Mouse (Mus musculus): ENCODE data around the gene Foxj1. TPM values are rescaled to one million over a fixed set of nuclear protein-coding genes. Genes with fewer than 3 reads are reported as not detected.

Gene Foxj1
- total RNA-seq (2023): 1.3 to 2.1 TPM (median 1.5 TPM) in 4 replicates

DNA sequence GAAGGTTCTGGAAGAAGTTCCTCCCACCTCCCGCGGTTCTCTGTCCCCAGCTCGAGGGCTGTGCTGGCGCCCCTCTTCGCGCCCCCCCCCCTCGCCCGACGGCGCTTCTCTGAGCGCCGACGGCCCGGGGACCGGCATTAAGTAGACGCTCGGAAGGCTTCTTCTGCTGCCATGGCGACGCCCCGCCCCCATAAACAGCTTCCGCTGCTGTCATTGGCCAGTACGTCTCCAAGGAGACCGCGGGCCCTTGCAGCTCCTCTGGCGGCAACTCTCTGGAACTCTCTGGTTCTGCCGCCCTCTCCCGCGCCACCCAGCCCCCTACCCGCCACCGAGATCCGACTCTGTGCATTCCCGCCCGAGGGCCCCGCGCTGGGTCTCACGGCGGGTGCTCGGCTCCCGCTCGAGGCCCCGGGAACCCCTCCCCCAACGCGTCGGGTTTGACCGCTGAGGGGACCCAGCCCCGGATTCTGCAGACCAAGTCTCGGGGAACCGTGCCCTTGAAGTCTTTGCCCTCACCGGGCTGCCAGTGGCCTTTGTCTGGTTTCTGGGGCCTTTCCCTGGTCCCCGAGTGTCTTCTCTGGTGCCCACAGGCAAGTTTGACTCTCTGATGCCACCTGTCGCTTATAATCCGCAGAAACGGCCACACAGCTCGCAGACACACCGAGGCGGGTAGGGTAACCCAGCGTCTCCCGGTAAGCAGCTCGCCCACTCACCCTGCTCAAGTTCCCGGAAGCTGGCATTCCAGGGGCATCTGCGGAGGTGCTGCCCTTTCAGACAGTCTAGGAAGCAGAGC is at the start of gene Foxj1:
Gene Foxj1, minus strand, starts transcription at position 156 of the 793 bp plus-strand sequence.

GRCm38 (mm10) chr11:116307019-116307725 is 28.0 kb downstream of the Foxj1 start, which contains the start of gene Exoc7:
Gene Exoc7, minus strand, starts transcription at chr11:116307233.

DNA sequence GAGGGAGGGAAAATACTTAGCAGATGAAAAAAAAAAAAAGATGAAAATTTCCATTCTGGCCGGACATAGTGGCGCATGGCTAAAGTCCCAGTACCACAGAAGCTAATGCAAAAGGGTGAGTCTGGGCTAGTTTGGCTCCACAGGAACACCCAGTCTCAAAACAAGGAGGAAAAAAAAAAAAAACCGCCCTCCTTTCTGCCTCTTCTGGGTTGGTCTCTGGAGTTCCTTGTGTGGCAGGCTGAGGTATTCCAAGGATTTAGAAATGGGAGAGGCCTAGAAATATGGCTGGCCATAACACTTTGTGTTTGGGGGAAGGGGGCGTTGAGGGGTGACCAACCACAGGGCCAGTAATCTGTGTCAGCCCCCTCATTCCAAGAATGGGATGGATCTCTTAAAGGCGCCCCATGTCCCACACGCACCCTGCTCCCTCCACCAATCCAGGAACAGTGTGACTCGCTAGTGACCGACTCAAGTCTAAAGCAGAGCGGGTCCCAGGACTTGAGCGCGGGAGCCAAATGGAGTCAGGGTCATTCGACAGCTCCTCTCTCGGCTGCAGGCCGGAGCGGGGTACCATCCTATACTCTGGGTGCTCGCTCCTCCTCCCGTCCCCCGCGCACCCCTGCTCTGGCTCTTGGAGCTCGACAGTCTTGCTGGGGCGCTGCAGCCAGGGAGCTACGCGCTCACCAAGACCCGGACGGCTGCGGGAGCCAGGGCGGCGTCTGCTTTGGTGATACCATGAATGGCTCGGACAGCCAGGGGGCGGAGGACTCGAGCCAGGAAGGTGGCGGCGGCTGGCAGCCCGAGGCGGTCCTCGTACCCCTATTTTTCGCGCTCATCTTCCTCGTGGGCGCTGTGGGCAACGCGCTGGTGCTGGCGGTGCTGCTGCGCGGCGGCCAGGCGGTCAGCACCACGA is 54.2 kb downstream of the Foxj1 start, which contains the start of gene Galr2:
Gene Galr2, plus strand, starts transcription at position 189 of the 913 bp plus-strand sequence.

Other genes starting within 250 kb of the Foxj1 start
- gene Wbp2, start 248.4 kb downstream of the Foxj1 start, total RNA-seq (2023): 281 to 313 TPM (median 301 TPM) in 4 replicates
- 0.36 to 2.8 TPM (median 0.91 TPM) in 4 replicates for gene Trim47, start 208.2 kb downstream of the Foxj1 start, total RNA-seq (2023)
- gene Trim65, start 204.3 kb downstream of the Foxj1 start, total RNA-seq (2023): 34.0 to 37.5 TPM (median 35.3 TPM) in 4 replicates
- gene Mrpl38, start 196.5 kb downstream of the Foxj1 start, total RNA-seq (2023): 55.2 to 60.4 TPM (median 56.1 TPM) in 4 replicates
- 34.0 to 40.7 TPM (median 37.1 TPM) in 4 replicates for gene Fbf1, start 167.2 kb downstream of the Foxj1 start, total RNA-seq (2023)
- 44.4 to 61.0 TPM (median 49.8 TPM) in 4 replicates for gene Ten1, start 136.5 kb downstream of the Foxj1 start, total RNA-seq (2023)
- gene Acox1, start 136.4 kb downstream of the Foxj1 start, total RNA-seq (2023): 28.1 to 37.5 TPM (median 32.6 TPM) in 4 replicates
- 0.09 to 0.27 TPM (median 0.23 TPM) in 4 replicates for gene Evpl, start 97.3 kb downstream of the Foxj1 start, total RNA-seq (2023)
- 52.0 to 58.7 TPM (median 55.8 TPM) in 4 replicates for gene Srp68, start 61.2 kb downstream of the Foxj1 start, total RNA-seq (2023)
- gene Galr2, start 54.5 kb downstream of the Foxj1 start, total RNA-seq (2023): not detected in 4 replicates
- 55.3 to 60.5 TPM (median 56.7 TPM) in 4 replicates for gene Exoc7, start 28.2 kb downstream of the Foxj1 start, total RNA-seq (2023)
- 45.1 to 57.7 TPM (median 48.2 TPM) in 4 replicates for gene Rnf157, start 77.6 kb upstream of the Foxj1 start, total RNA-seq (2023)
- 75.7 to 83.7 TPM (median 81.5 TPM) in 4 replicates for gene Ubald2, start 98.7 kb upstream of the Foxj1 start, total RNA-seq (2023)
- not detected in 4 replicates for gene Qrich2, start 130.8 kb upstream of the Foxj1 start, total RNA-seq (2023)
- 78.9 to 96.3 TPM (median 86.4 TPM) in 4 replicates for gene Prpsap1, start 158.8 kb upstream of the Foxj1 start, total RNA-seq (2023)
- 0.24 to 0.78 TPM (median 0.37 TPM) in 4 replicates for gene Sphk1, start 195.5 kb upstream of the Foxj1 start, total RNA-seq (2023)
- gene Ube2o, start 246.0 kb upstream of the Foxj1 start, total RNA-seq (2023): 20.7 to 31.3 TPM (median 27.4 TPM) in 4 replicates